Mouse (Mus musculus) spleen, postnatal 10 days (tissue): ENCODE data around the gene Wnk1.

Source experiments
- DNase-seq, 2 experiments: peaks; one replicate each; pipeline ENCODE4 v3.0.0; 2021 to 2022; ENCODE audit warnings: low spot score in 2 of 2

Wnk1 gene

GRCm38 (mm10) chr6:119903081-119903789 is 135.2 kb downstream of the Wnk1 start:
- DNase-seq: no peak

- peak; percentile 88 to 91 for DNase-seq
Measured at GRCm38 (mm10) chr6:119902204-119903080, 136.0 kb downstream of the Wnk1 start, which contains the start of gene Rad52. Gene Rad52 (plus strand): TSS chr6:119902698.

GRCm38 (mm10) chr6:119892711-119893110 is 145.8 kb downstream of the Wnk1 start:
- DNase-seq: no peak

GRCm38 (mm10) chr6:119883151-119883550 is 155.3 kb downstream of the Wnk1 start:
- no peak for DNase-seq
